Mouse (Mus musculus): ENCODE data around the gene Ptprt. TPM values are rescaled to one million over a fixed set of nuclear protein-coding genes. Genes with fewer than 3 reads are reported as not detected.

The Ptprt gene
- polyA plus RNA-seq, 1 experiment from 2014 or later, result 2.3 TPM

- ATAC-seq (ENCODE audit: low FRiP score, low read depth), result no peak
Observed at GRCm38 (mm10) chr2:162401316-162402100, 259.4 kb downstream of the Ptprt start.

GRCm38 (mm10) chr2:162394601-162395000 is 266.3 kb downstream of the Ptprt start:
- Histone ChIP-seq H3K9me3 (no peaks in the 10 kb centered on the region), H3K27ac (replicated peaks) (no peak overlapping the region), H3K9ac (replicated peaks) (no peak overlapping the region), H3K4me3 (no peak overlapping the region), H3K36me3 (no peaks in the 10 kb centered on the region), H3K4me2 (replicated peaks) (no peak overlapping the region), H3K27me3 (no peaks in the 10 kb centered on the region; the same call in 1 of the 2 replicates), H3K4me1 (no peaks in the 10 kb centered on the region)
- no peak for ATAC-seq (ENCODE audit: low FRiP score, low read depth)
- 83% methylated on average over 6 of the region's 6 CpGs for WGBS

More at GRCm38 (mm10) chr2:162401316-162402100, 259.4 kb downstream of the Ptprt start:
- H3K27me3 ChIP-seq, result no peaks in the 10 kb centered on the region; the same call in 1 of the 2 replicates
- 63% methylated on average over 6 of the region's 6 CpGs for WGBS
- H3K4me1 ChIP-seq, result no peaks in the 10 kb centered on the region
- H3K27ac ChIP-seq (replicated peaks), result no peak overlapping the region
- H3K9me3 ChIP-seq, result no peaks in the 10 kb centered on the region
- H3K36me3 ChIP-seq, result no peaks in the 10 kb centered on the region
- H3K4me3 ChIP-seq, result no peak overlapping the region
- H3K4me2 ChIP-seq (replicated peaks), result no peak overlapping the region
- H3K9ac ChIP-seq (replicated peaks), result no peak overlapping the region

DNA sequence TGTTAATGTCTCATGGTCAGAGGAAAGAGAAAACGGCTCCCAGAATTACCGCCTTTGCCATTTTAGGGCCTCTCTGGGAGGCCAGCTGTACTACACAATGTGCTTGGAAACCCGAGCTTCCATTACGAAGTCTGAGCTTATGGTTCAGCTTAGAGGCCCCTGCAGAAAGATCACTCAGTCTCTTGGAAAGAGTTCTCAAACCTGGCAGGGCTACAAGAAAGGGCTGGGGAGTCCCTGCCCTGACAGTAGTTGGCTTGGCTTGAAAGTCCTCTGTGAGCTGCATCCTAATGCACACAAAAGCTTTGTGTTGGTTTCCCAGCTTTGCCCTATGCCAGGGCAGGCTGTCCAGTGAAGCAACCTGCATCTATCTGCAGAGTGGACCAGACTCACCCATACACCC is 269.1 kb downstream of the Ptprt start:
- H3K27ac ChIP-seq (replicated peaks), result no peak overlapping the region
- no peaks in the 10 kb centered on the region for H3K9me3 ChIP-seq
- H3K9ac ChIP-seq (replicated peaks), result no peak overlapping the region
- no peak for ATAC-seq (ENCODE audit: low FRiP score, low read depth)
- H3K27me3 ChIP-seq, result no peaks in the 10 kb centered on the region
- no peak overlapping the region for H3K4me2 ChIP-seq (replicated peaks)
- 62% methylated on average over 4 of the region's 4 CpGs for WGBS
- no peaks in the 10 kb centered on the region for H3K36me3 ChIP-seq
- no peaks in the 10 kb centered on the region for H3K4me1 ChIP-seq
- no peak overlapping the region for H3K4me3 ChIP-seq

DNA sequence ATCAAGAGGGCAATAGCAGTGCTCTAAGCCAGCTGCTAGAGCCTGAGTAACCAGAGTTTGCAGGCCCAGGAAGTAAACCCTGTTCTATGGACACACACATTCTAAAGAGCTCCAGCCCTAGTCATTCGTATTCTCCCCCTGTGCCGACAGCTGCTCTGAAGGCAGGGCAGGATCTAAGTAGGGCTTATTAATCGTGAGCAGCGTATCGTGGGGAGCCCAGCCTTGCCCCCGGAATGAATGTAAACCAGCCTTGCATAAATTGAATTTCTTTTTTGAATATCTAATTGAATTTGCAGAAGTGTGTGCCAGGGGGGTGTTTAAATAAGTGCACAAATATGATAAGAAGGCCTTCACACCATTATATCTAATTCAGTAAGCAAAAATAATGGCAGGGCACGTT is 283.6 kb downstream of the Ptprt start:
- H3K36me3 ChIP-seq, result no peaks in the 10 kb centered on the region
- H3K4me2 ChIP-seq (replicated peaks), result no peak overlapping the region
- H3K27me3 ChIP-seq, result no peaks in the 10 kb centered on the region
- ATAC-seq (ENCODE audit: low FRiP score, low read depth), result 0 out of 2 replicates have a peak, but pooled peaks have one; percentile 47
- H3K9me3 ChIP-seq, result no peaks in the 10 kb centered on the region
- H3K9ac ChIP-seq (replicated peaks), result no peak overlapping the region
- H3K4me1 ChIP-seq, result no peaks in the 10 kb centered on the region
- no peak overlapping the region for H3K4me3 ChIP-seq
- H3K27ac ChIP-seq (replicated peaks), result no peak overlapping the region
- 59% methylated on average over 7 of the region's 7 CpGs for WGBS

- no peak for ATAC-seq (ENCODE audit: low FRiP score, low read depth)
- H3K4me1 ChIP-seq, result no peaks in the 10 kb centered on the region
- no peak overlapping the region for H3K4me2 ChIP-seq (replicated peaks)
- WGBS, result 58% methylated on average over 1 of the region's 1 CpGs
- H3K27ac ChIP-seq (replicated peaks), result no peak overlapping the region
- no peak overlapping the region for H3K4me3 ChIP-seq
- no peaks in the 10 kb centered on the region for H3K27me3 ChIP-seq
- no peaks in the 10 kb centered on the region for H3K9me3 ChIP-seq
- no peak overlapping the region for H3K9ac ChIP-seq (replicated peaks)
- no peaks in the 10 kb centered on the region for H3K36me3 ChIP-seq
Observed at GRCm38 (mm10) chr2:162349047-162349446, 311.9 kb downstream of the Ptprt start.

DNA sequence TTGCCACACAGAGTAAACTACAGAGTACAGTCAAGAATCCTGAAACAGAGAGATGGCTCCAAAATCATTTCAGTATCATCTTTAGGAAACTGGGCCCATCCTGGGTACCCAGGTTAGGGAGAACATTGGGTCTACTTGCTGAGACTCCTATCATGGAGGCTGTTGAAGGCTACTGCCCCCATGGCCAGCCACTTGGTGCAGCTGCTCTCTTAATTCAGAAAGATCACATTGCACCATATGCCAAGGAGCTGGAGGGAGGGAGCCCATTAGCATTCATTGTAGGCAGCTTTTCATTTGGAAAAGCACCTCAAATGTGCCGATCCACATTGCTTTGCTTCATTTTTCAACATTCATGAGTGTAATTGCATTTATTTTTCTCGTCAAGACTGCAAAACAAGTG is 319.1 kb downstream of the Ptprt start:
- Histone ChIP-seq H3K9me3 (no peaks in the 10 kb centered on the region), H3K27me3 (no peaks in the 10 kb centered on the region), H3K36me3 (no peaks in the 10 kb centered on the region), H3K4me1 (peaks cover 6% of the 10 kb centered on the region; the same call in 1 of the 2 replicates), H3K4me2 (replicated peaks) (no peak overlapping the region), H3K9ac (replicated peaks) (no peak overlapping the region), H3K4me3 (no peak overlapping the region), H3K27ac (replicated peaks) (no peak overlapping the region)
- no peak for ATAC-seq (ENCODE audit: low FRiP score, low read depth)
- WGBS, result 73% methylated on average over 2 of the region's 2 CpGs

GRCm38 (mm10) chr2:162340231-162340630 is 320.7 kb downstream of the Ptprt start:
- H3K4me2 ChIP-seq (replicated peaks), result no peak overlapping the region
- ATAC-seq (ENCODE audit: low FRiP score, low read depth), result peak; percentile 68; the same call in 1 of the 2 replicates
- no peaks in the 10 kb centered on the region for H3K9me3 ChIP-seq
- no peak overlapping the region for H3K4me3 ChIP-seq
- H3K9ac ChIP-seq (replicated peaks), result no peak overlapping the region
- no peaks in the 10 kb centered on the region for H3K36me3 ChIP-seq
- peaks cover 6% of the 10 kb centered on the region; the same call in 1 of the 2 replicates for H3K4me1 ChIP-seq
- 41% methylated on average over 1 of the region's 1 CpGs for WGBS
- H3K27ac ChIP-seq (replicated peaks), result no peak overlapping the region
- H3K27me3 ChIP-seq, result no peaks in the 10 kb centered on the region

DNA sequence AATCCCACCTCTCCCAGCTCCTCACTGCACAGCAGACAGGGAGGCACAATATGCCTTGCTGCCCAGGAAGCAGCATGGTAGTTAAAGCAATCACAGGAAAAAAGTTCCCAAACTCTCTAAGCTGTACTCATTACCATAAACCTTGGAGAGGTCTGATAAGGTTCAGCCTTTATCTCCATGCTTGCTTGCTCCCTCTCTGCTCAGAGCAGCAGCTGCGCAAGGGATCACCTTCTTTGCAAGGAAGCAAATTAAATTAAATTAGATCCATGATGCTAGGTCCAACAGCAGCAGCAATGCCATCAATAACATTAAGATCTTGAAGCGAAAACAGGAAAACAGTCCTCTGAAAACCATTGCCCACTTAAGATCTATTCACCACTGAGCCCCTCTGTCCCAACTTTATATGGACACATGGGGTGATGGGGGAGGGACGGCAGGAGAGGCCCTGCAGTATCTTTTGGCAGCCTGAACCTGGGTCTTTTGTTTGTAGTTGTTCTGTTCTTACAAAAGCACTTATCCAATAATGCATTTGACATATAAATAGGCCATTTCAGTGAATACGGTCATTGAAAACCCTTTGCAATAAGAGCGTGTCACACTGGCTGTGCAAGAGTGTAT is 328.8 kb downstream of the Ptprt start:
- peak; percentile 49 for ATAC-seq (ENCODE audit: low FRiP score, low read depth)
- no peak overlapping the region for H3K9ac ChIP-seq (replicated peaks)

GRCm38 (mm10) chr2:162329430-162329829 is 331.5 kb downstream of the Ptprt start:
- no peak overlapping the region for H3K9ac ChIP-seq (replicated peaks)
- no peaks in the 10 kb centered on the region for H3K27me3 ChIP-seq
- no peaks in the 10 kb centered on the region for H3K36me3 ChIP-seq
- H3K27ac ChIP-seq (replicated peaks), result no peak overlapping the region
- ATAC-seq (ENCODE audit: low FRiP score, low read depth), result no peak
- H3K4me1 ChIP-seq, result peaks cover 16% of the 10 kb centered on the region
- no peak overlapping the region for H3K4me2 ChIP-seq (replicated peaks)
- H3K9me3 ChIP-seq, result no peaks in the 10 kb centered on the region
- 87% methylated on average over 9 of the region's 9 CpGs for WGBS
- no peak overlapping the region for H3K4me3 ChIP-seq

More for the DNA sequence above, 328.8 kb downstream of the Ptprt start:
- H3K27ac ChIP-seq (replicated peaks), result no peak overlapping the region
- WGBS, result 51% methylated on average over 5 of the region's 5 CpGs
- H3K36me3 ChIP-seq, result no peaks in the 10 kb centered on the region
- no peak overlapping the region for H3K4me2 ChIP-seq (replicated peaks)
- H3K27me3 ChIP-seq, result no peaks in the 10 kb centered on the region
- no peaks in the 10 kb centered on the region for H3K9me3 ChIP-seq
- peaks cover 16% of the 10 kb centered on the region for H3K4me1 ChIP-seq
- no peak overlapping the region for H3K4me3 ChIP-seq

- no peaks in the 10 kb centered on the region for H3K9me3 ChIP-seq
- H3K9ac ChIP-seq (replicated peaks), result no peak overlapping the region
- H3K27me3 ChIP-seq, result no peaks in the 10 kb centered on the region
- H3K36me3 ChIP-seq, result no peaks in the 10 kb centered on the region
- no peak for ATAC-seq (ENCODE audit: low FRiP score, low read depth)
- 90% methylated on average over 5 of the region's 5 CpGs for WGBS
- no peak overlapping the region for H3K4me3 ChIP-seq
- H3K4me2 ChIP-seq (replicated peaks), result no peak overlapping the region
- no peak overlapping the region for H3K27ac ChIP-seq (replicated peaks)
- H3K4me1 ChIP-seq, result no peaks in the 10 kb centered on the region
Observed at GRCm38 (mm10) chr2:162322411-162322810, 338.5 kb downstream of the Ptprt start.

DNA sequence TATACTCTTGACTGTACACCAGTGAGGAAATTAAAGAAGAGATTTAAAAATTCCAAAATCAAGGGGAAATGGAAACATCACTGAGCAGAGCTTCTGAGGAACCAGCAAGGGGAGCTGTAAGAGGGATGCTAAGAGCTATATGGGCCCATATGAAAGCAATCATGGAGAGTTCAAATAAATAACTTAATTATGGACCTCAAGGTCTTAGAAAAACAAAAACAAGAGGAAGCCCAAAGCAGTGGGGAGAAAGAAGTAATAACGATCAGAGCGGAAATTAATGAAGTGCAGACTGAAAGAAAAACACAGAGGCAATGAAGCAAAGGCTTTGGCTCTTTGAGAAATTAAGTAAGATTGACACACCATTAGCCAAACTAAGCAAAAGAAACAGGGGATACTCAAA is 353.0 kb downstream of the Ptprt start:
- H3K36me3 ChIP-seq, result no peaks in the 10 kb centered on the region
- H3K4me1 ChIP-seq, result 0 out of 2 replicates have a peak, but pooled peaks cover 3% of the 10 kb centered on the region
- H3K4me3 ChIP-seq, result no peak overlapping the region
- ATAC-seq (ENCODE audit: low FRiP score, low read depth), result no peak
- H3K9ac ChIP-seq (replicated peaks), result no peak overlapping the region
- no peaks in the 10 kb centered on the region for H3K9me3 ChIP-seq
- no peak overlapping the region for H3K4me2 ChIP-seq (replicated peaks)
- no peak overlapping the region for H3K27ac ChIP-seq (replicated peaks)
- H3K27me3 ChIP-seq, result no peaks in the 10 kb centered on the region
- 65% methylated on average over 2 of the region's 2 CpGs for WGBS

DNA sequence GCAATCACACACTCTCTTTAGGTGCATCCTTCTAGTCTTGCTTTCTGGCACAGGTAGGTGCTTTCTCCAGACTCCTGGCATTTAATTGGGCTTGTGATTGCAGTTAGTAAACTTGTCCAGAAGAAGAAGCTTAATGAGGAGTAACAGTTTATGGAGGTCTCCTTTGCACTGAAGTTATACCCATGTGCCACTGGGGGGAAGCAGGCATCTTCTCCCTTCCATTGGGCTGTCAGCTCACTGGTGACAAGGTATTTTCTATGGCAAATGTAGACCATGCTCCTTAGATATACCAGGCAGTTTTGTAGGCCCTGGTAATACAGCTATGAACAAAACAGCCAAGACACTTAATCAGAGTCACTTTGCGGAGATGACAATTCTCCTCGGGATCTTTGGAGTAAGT is 366.9 kb downstream of the Ptprt start:
- H3K9me3 ChIP-seq, result no peaks in the 10 kb centered on the region
- H3K4me3 ChIP-seq, result no peak overlapping the region
- no peak for ATAC-seq (ENCODE audit: low FRiP score, low read depth)
- no peak overlapping the region for H3K27ac ChIP-seq (replicated peaks)
- no peaks in the 10 kb centered on the region for H3K36me3 ChIP-seq
- WGBS, result 84% methylated on average over 2 of the region's 2 CpGs
- no peak overlapping the region for H3K9ac ChIP-seq (replicated peaks)
- H3K4me1 ChIP-seq, result no peaks in the 10 kb centered on the region
- no peak overlapping the region for H3K4me2 ChIP-seq (replicated peaks)
- no peaks in the 10 kb centered on the region for H3K27me3 ChIP-seq
